Mouse (Mus musculus) liver, embryonic 14.5 days (tissue): ENCODE results near the gene Larp1. TPM values are rescaled to one million over a fixed set of nuclear protein-coding genes. Genes with fewer than 3 reads are reported as not detected.

Experiments used
- ATAC-seq: fragments of 200-750 bp; cut with Nextera tagmentation; 2 replicates; pipeline ENCODE4 v1.8.0; 2017; ENCODE audit warnings: moderate number of reproducible peaks, mild to moderate bottlenecking, moderate library complexity; ENCODE audit not compliant: insufficient read depth
- DNase-seq, 3 experiments: peaks; one replicate each; pipeline ENCODE4 v3.0.0-alpha.2; 2012 to 2013; ENCODE audit warnings: low read depth in 3 of 3, low spot score in 3 of 3
- H3K27ac ChIP-seq: fragments of 300-500 bp; sonication (generic); 2 replicates; pipeline ENCODE4 v1.5.1; 2014; ENCODE audit warnings: moderate library complexity, mild to moderate bottlenecking, control low read depth, inconsistent platforms
- H3K27me3 ChIP-seq: fragments of 300-500 bp; sonication (generic); 2 replicates; pipeline ENCODE4 v1.6.1; 2014; ENCODE audit warnings: mild to moderate bottlenecking, low read length, moderate library complexity; ENCODE audit not compliant: control insufficient read depth, insufficient read depth
- H3K36me3 ChIP-seq: fragments of 300-500 bp; sonication (generic); replicated peaks from 2 replicates; pipeline ENCODE4 v1.6.1; 2014; ENCODE audit warnings: low read depth; ENCODE audit not compliant: control insufficient read depth, insufficient read depth
- H3K4me1 ChIP-seq, 2 experiments: fragments of 200-500 bp in 1 of 2; fragments of 300-500 bp in 1 of 2; sonication (generic) in 1 of 2; replicated peaks; 2 replicates each; pipeline ENCODE4 v1.6.1; 2012 to 2014; ENCODE audit warnings: antibody characterized with exemption in 1 of 2, inconsistent platforms in 1 of 2, low read length in 1 of 2; ENCODE audit not compliant: control insufficient read depth in 2 of 2, insufficient read depth in 2 of 2
- H3K4me2 ChIP-seq: fragments of 300-500 bp; sonication (generic); 2 replicates; pipeline ENCODE4 v1.6.1; 2014; ENCODE audit warnings: low read depth, mild to moderate bottlenecking, control low read depth, moderate library complexity
- H3K4me3 ChIP-seq, 2 experiments: fragments of 200-500 bp in 1 of 2; fragments of 300-500 bp in 1 of 2; sonication (generic) in 1 of 2; 2 replicates each; pipeline ENCODE4 v1.5.1; 2012 to 2014; ENCODE audit warnings: low read depth in 2 of 2, low read length in 2 of 2, mild to moderate bottlenecking in 2 of 2, control low read depth in 1 of 2, inconsistent platforms in 1 of 2, moderate library complexity in 1 of 2; ENCODE audit not compliant: insufficient read depth in 1 of 2
- H3K9ac ChIP-seq: fragments of 300-500 bp; sonication (generic); replicated peaks from 2 replicates; pipeline ENCODE4 v1.6.1; 2014; ENCODE audit warnings: mild to moderate bottlenecking, control low read depth, moderate library complexity
- H3K9me3 ChIP-seq: fragments of 300-500 bp; sonication (generic); 2 replicates; pipeline ENCODE4 v1.6.1; 2016; ENCODE audit warnings: low read length, mixed read lengths; ENCODE audit not compliant: control insufficient read depth
- CTCF ChIP-seq: IDR thresholded peaks from 2 replicates; pipeline ENCODE4 v1.5.1; 2016; ENCODE audit warnings: antibody characterized with exemption, low read depth, control low read depth
- EP300 ChIP-seq: IDR thresholded peaks from 2 replicates; pipeline ENCODE4 v1.6.1; 2016; ENCODE audit warnings: antibody characterized with exemption, low read depth
- WGBS: fragments of 180-500 bp; shearing (Covaris S2); extraction: QIAGEN DNeasy Blood & Tissue Kit; methylation state at CpG from one replicate; pipeline ENCODE4 v1.1.7; 2014; ENCODE audit not compliant: insufficient replicate concordance; 5-methylcytosine and 5-hydroxymethylcytosine counted together
- polyA plus RNA-seq, 2 experiments: library from polyadenylated mRNA; depleted of rRNA in 1 of 2; stranded (reverse) in 1 of 2; unstranded in 1 of 2; fragments of >200 nt; fragmentation: Nextera tagmentation in 1 of 2; extraction: Ambion mirVana in 1 of 2; gene quantifications; 2 replicates each; pipeline versions ENCODE4 v1.2.1 to v1.2.3; 2012 to 2014

Larp1 gene
- polyA plus RNA-seq, 2 experiments = 15.8 to 25.5 TPM

DNA sequence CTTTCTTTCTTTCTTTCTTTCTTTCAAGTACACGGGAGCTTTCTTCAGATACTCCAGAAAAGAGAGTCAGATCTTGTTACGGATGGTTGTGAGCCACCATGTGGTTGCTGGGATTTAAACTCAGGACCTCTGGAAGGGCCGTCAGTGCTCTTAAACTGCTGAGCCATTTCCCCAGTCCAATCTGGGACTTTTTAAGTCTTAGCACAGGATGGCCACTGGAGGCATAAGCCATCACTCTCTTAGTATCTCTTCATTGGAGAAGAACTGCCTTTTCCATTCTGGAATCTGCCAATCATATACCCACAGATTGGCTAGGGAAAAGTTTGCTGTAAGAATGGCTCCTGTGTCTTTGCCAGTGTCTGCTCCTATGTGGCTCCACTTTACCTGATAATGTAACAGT lies 98.1 kb downstream of the Larp1 start:
- DNase-seq (no peak), ATAC-seq (no peak)
- Histone ChIP-seq H3K27ac (no peak overlapping the region), H3K4me1 (peaks cover 7 to 12% of the 10 kb centered on the region in 2 experiments), H3K9me3 (no peaks in the 10 kb centered on the region), H3K9ac (no peak overlapping the region), H3K4me2 (no peak overlapping the region), H3K27me3 (no peaks in the 10 kb centered on the region), H3K4me3 (no peak overlapping the region), H3K36me3 (peaks cover 20% of the 10 kb centered on the region)
- 59% methylated on average over 3 of the region's 3 CpGs for WGBS
- TF ChIP-seq EP300 = no peak
- no peak for TF ChIP-seq CTCF

DNA sequence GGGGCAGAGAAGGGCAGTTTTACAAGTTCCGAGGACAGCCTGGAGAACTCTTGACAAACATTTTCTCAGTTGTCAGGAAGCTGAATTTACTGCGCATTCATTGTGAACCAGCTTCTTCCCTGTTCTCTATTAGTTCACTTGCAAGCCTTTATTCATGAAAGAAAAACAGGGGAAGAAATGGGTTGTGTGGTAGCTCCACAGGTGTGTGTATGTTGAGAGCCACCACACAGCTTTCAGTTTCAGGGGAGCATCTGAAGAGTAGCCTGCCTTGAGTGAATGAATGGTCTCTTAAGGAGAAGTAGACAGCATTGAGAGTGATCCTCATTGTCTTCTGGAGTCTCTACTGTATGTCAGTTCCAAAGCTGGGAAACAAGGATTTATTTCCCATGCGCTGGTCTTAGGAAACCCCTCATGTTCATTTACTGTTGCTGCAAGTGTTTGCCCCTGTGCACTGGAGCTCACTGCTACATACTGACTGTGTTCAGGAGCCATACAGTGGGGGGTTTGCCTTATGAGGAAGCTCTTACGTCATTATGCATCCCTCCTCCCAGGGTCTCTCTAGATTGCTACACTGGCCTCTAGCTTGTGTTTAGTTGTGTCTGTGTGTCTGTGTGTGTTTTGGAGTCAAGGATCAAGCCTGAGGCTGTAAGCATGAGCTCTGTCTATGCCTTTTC lies 98.9 kb downstream of the Larp1 start:
- TF ChIP-seq CTCF (no peak), EP300 (no peak)
- H3K4me1 ChIP-seq = peaks cover 7 to 12% of the 10 kb centered on the region in 2 experiments
- H3K27me3 ChIP-seq = no peaks in the 10 kb centered on the region
- WGBS = 75% methylated on average over 4 of the region's 4 CpGs
- ATAC-seq (no peak), DNase-seq (no peak)
- H3K9ac ChIP-seq = no peak overlapping the region
- H3K4me2 ChIP-seq = no peak overlapping the region
- H3K9me3 ChIP-seq = no peaks in the 10 kb centered on the region
- peaks cover 22% of the 10 kb centered on the region for H3K36me3 ChIP-seq
- no peak overlapping the region for H3K4me3 ChIP-seq
- no peak overlapping the region for H3K27ac ChIP-seq

Other genes with a start within 250 kb of the Larp1 start
- 3.9 and 6.6 TPM in 2 replicates for gene Sap30l, start 207.4 kb upstream of the Larp1 start, polyA plus RNA-seq (2012; rRNA removed)
- 4.0 and 5.0 TPM in 2 replicates for gene Sap30l, start 207.4 kb upstream of the Larp1 start, polyA plus RNA-seq (2014; fragmentation: Nextera tagmentation; extraction: Ambion mirVana)
- gene Hand1, start 176.2 kb upstream of the Larp1 start, polyA plus RNA-seq (2012; rRNA removed) = 0.19 and 0.32 TPM in 2 replicates
- gene Hand1, start 176.2 kb upstream of the Larp1 start, polyA plus RNA-seq (2014; fragmentation: Nextera tagmentation; extraction: Ambion mirVana) = 0.18 TPM in 1 of 2 replicates, not detected in the other
- not detected in 2 replicates for gene Gm12248, start 84.1 kb downstream of the Larp1 start, polyA plus RNA-seq (2012; rRNA removed)
- gene Gm12248, start 84.1 kb downstream of the Larp1 start, polyA plus RNA-seq (2014; fragmentation: Nextera tagmentation; extraction: Ambion mirVana) = not detected in 2 replicates
- 21.5 and 26.3 TPM in 2 replicates for gene Cnot8, start 95.1 kb downstream of the Larp1 start, polyA plus RNA-seq (2012; rRNA removed)
- 28.9 and 34.3 TPM in 2 replicates for gene Cnot8, start 95.1 kb downstream of the Larp1 start, polyA plus RNA-seq (2014; fragmentation: Nextera tagmentation; extraction: Ambion mirVana)
- 4.8 and 5.9 TPM in 2 replicates for gene Gemin5, start 159.5 kb downstream of the Larp1 start, polyA plus RNA-seq (2012; rRNA removed)
- gene Gemin5, start 159.5 kb downstream of the Larp1 start, polyA plus RNA-seq (2014; fragmentation: Nextera tagmentation; extraction: Ambion mirVana) = 8.4 and 10.7 TPM in 2 replicates
- 53.3 and 66.0 TPM in 2 replicates for gene Mrpl22, start 162.6 kb downstream of the Larp1 start, polyA plus RNA-seq (2012; rRNA removed)
- gene Mrpl22, start 162.6 kb downstream of the Larp1 start, polyA plus RNA-seq (2014; fragmentation: Nextera tagmentation; extraction: Ambion mirVana) = 101 and 102 TPM in 2 replicates
- 3.6 and 4.7 TPM in 2 replicates for gene Igtp, start 190.5 kb downstream of the Larp1 start, polyA plus RNA-seq (2012; rRNA removed)
- 6.9 and 7.6 TPM in 2 replicates for gene Igtp, start 190.5 kb downstream of the Larp1 start, polyA plus RNA-seq (2014; fragmentation: Nextera tagmentation; extraction: Ambion mirVana)
- 2.4 and 2.8 TPM in 2 replicates for gene Irgm2, start 190.6 kb downstream of the Larp1 start, polyA plus RNA-seq (2012; rRNA removed)
- 2.6 and 3.0 TPM in 2 replicates for gene Irgm2, start 190.6 kb downstream of the Larp1 start, polyA plus RNA-seq (2014; fragmentation: Nextera tagmentation; extraction: Ambion mirVana)